Mouse (Mus musculus) spleen, postnatal 14 days (tissue): ENCODE measurements around the gene Olfr309.
"Not testable (repeated sequence)": the region's sequence is repeated elsewhere in the genome, so short reads cannot be mapped to it uniquely, and the experiment has no call there.

Experiments used
- DNase-seq, 2 experiments: peaks; one replicate each; pipeline ENCODE4 v3.0.0; 2021 to 2022; ENCODE audit warnings: low spot score in 2 of 2

The Olfr309 gene

DNA sequence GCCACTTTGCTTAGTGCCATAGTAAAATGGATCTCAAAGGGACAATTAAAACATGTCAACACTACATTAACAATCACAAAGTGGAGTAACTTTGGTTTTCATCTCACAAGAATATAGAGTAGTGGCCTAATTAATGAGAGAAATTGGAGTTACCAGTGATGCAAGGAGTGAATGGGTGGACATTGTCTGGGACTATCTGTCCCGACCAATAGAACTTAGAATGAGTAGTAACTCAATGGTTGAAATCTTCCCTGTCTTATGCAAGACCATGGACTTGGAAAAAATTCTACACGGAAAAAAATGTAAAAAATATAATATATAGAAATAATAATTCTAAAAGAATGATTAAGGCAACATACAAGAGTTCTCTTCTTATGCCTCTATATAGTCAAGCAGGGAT lies at the start of gene Olfr309:
TSS of gene Olfr309 (minus strand) at position 101 of the 400 bp plus-strand sequence.
- DNase-seq: no peak

DNA sequence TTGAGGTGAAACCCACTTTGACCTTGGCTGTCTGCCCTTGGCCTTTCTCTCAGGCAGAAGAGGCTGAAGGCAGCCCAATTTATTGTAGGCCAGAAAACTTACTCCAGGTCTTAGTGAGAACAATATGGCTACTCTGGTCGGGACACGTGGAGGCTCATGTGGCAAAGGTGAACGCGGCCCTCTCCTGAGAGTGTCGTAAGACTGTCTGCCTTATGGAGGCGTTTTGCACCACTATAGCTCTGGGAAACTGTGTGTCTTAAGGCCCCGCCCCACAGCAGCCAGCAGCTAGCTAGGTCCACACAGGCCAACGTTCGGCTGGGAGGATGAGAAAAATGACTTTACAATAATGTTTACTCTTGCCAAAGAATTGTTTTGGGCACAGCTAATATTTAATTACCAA lies 32.8 kb upstream of the Olfr309 start:
- DNase-seq: not testable (repeated sequence)

DNA sequence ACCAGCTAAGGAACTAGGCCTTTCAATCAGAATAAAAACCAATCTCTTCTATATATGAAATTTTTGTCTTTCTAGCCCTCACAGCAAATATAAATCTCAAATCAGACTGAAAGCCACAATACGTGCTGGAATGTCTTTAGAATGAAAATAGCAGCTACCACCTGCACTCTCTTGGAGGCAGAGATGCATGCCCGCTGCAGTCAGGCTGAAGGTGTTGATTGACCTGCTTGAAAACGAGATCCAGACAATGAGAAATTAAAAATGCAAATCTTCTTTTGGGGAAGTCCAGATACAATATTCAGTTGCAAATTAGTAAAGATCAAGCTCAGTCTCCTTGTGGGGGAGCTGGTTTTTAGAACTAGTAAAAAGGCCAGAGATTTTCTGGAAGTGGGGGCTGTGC lies 30.7 kb upstream of the Olfr309 start:
- DNase-seq: no peak

DNA sequence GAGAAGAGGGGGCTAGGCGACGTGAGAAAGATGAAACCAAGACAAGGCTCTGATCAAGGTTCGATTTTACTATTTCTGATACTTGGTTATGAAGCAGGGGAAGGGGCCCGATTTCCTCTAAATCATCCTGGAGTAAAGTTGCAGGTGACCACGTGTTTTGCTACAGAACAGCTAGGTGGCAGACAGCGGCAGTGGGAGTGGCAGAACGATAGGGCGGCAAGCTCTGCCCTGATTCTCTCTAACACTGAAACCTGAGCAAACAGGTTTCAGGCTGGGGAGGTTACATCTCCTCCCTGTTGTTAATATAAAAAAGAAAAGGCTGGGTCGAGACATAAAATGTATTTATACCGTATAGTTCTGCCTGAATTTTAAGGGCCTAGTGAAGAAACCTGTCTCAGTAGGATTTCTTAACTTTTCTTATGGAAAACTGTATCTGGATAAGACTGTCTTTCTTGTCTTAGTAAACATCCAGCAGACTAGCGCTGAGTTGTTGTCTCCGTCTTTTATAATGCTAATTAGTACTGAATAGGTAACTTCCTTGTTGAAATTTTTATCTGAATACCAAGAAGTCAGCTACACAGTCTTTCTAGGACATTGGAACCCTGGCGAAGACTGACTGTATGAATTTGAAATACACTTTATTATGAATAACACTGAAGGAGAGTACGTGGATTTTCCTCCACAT lies 29.5 kb upstream of the Olfr309 start:
- no peak for DNase-seq

DNA sequence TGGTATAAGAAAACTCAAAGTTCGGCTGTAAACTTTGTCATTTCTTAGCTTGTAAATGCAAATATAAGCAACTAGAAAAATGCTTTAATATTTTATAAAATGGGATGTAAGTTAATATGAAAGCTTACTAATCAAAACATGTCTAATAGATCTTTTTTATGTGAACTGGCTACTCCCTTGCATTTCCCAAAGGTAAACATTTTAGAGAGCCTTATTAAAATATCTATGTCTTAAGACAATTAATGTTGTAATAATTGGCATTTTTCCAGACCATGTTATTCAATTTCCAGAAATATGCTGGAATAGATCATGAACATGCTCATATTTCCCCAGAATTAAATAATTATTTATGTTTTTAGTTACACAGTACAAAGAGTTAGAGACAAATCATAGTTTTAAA lies 24.0 kb upstream of the Olfr309 start, which contains the start of gene Olfr307:
TSS of gene Olfr307 (minus strand) at position 101 of the 400 bp plus-strand sequence.
- DNase-seq: no peak

DNA sequence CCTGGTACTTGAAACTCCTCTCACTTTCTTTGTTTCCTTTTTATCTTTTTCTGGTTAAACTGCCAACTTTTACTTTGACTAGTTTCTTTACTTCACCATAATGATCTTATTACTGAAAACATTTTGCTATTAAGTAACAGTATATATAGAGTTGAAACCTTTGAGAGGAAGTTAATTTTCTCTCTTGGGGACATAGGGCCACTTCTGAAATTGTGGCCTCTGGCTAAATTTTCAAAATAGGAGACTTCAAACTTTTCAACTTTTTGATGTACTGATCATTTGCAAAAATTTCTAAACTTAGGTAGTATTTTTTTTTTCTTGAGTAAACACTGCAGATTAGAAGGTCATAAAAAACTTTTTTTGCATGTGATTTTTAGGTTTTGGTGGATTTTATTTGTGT lies 12.0 kb upstream of the Olfr309 start, which contains the start of gene Olfr308:
TSS of gene Olfr308 (minus strand) at position 101 of the 400 bp plus-strand sequence.
- no peak for DNase-seq

DNA sequence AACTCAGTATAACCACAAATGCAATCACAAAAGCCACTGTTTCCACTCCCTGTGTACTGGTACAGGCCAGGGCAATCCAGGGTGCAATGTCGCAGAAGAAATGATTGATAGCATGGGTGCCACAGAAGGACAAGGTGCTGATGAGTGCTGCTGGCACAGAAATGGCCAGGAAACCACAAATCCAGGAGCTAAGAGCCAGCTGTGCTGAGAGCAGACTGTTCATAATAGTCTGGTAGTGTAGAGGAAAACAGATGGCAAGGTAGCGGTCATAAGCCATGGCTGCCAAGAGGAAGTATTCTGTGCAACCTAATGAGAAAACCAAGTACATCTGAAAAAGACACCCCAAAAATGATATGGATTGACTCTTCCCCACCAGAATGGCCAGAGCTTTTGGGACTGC lies 7.8 kb upstream of the Olfr309 start:
- DNase-seq: no peak

DNA sequence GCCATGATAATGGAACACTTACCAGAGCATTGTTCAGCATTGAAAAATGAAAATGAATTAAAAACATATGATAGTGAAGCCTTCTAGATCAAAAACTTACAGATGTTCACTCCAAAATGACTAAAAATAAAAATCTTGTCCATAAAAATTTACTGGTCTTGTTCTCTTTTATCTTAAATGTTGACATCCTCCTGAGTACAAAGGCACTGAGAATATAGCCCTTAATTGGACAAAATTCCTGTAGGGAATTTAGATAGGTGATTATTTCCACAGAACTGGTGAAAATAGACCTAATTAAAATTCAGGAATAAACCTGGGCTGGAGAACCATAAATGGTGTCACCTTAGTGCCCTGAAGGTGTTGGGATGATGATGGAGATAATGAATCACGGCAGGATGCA lies 36.4 kb downstream of the Olfr309 start, which contains the start of gene Olfr310:
TSS of gene Olfr310 (minus strand) at position 101 of the 400 bp plus-strand sequence.
- DNase-seq: no peak
